Mouse (Mus musculus) neural tube, embryonic 11.5 days (tissue): Measurements from ENCODE around the gene Mettl1. TPM values are rescaled to one million over a fixed set of nuclear protein-coding genes. Genes with fewer than 3 reads are reported as not detected.
"Not testable (repeated sequence)": the region's sequence is repeated elsewhere in the genome, so short reads cannot be mapped to it uniquely, and the experiment has no call there.

Experiments used
- ATAC-seq: fragments of 200-750 bp; cut with Nextera tagmentation; 2 replicates; pipeline ENCODE4 v1.8.0; 2017; ENCODE audit warnings: moderate number of reproducible peaks, mild to moderate bottlenecking, moderate TSS enrichment, moderate library complexity; ENCODE audit not compliant: insufficient read depth, low FRiP score, low TSS enrichment
- DNase-seq: peaks from one replicate; pipeline ENCODE4 v3.0.0-alpha.2; 2015; ENCODE audit warnings: low spot score
- H3K27ac ChIP-seq: fragments of 300-500 bp; sonication (generic); 2 replicates; pipeline ENCODE4 v1.5.1; 2014; ENCODE audit warnings: low read depth, mild to moderate bottlenecking, low read length
- H3K27me3 ChIP-seq: fragments of 300-500 bp; sonication (generic); 2 replicates; pipeline ENCODE4 v1.6.1; 2014; ENCODE audit warnings: mild to moderate bottlenecking, low read length, mixed read lengths; ENCODE audit not compliant: control insufficient read depth, insufficient read depth
- H3K36me3 ChIP-seq: fragments of 300-500 bp; sonication (generic); 2 replicates; pipeline ENCODE4 v1.6.1; 2014; ENCODE audit warnings: mild to moderate bottlenecking, low read length, moderate library complexity, mixed read lengths; ENCODE audit not compliant: control insufficient read depth, insufficient read depth
- H3K4me1 ChIP-seq: fragments of 300-500 bp; sonication (generic); 2 replicates; pipeline ENCODE4 v1.6.1; 2014; ENCODE audit warnings: low read length, mixed read lengths; ENCODE audit not compliant: control insufficient read depth, insufficient read depth
- H3K4me2 ChIP-seq: fragments of 300-500 bp; sonication (generic); 2 replicates; pipeline ENCODE4 v1.6.1; 2014; ENCODE audit warnings: low read depth, mild to moderate bottlenecking, moderate library complexity
- H3K4me3 ChIP-seq: fragments of 300-500 bp; sonication (generic); 2 replicates; pipeline ENCODE4 v1.5.1; 2014; ENCODE audit warnings: low read depth, low read length
- H3K9ac ChIP-seq: fragments of 300-500 bp; sonication (generic); 2 replicates; pipeline ENCODE4 v1.6.1; 2014; ENCODE audit warnings: mild to moderate bottlenecking, low read length
- H3K9me3 ChIP-seq: fragments of 300-500 bp; sonication (generic); 2 replicates; pipeline ENCODE4 v1.6.1; 2016; ENCODE audit warnings: low read length; ENCODE audit not compliant: control insufficient read depth
- WGBS: fragments of 180-500 bp; shearing (Covaris S2); extraction: QIAGEN DNeasy Blood & Tissue Kit; methylation state at CpG from one replicate; pipeline ENCODE4 v1.1.7; 2014; 5-methylcytosine and 5-hydroxymethylcytosine counted together
- polyA plus RNA-seq: library from polyadenylated mRNA; unstranded; fragments of >200 nt; fragmentation: Nextera tagmentation; extraction: Ambion mirVana; gene quantifications from 2 replicates; pipeline ENCODE4 v1.2.1, GENCODE M21; 2014

Gene Mettl1
- polyA plus RNA-seq, 1 experiment from 2014 or later: 42.0 TPM

- DNase-seq (no peak), ATAC-seq (no peak)
- Histone ChIP-seq H3K4me3 (no peak overlapping the region), H3K4me1 (peaks cover 12% of the 10 kb centered on the region), H3K27me3 (peaks cover 6% of the 10 kb centered on the region; the same call in 1 of the 2 replicates), H3K27ac (no peak overlapping the region), H3K4me2 (no peak overlapping the region), H3K9me3 (no peaks in the 10 kb centered on the region), H3K36me3 (peaks cover 16% of the 10 kb centered on the region), H3K9ac (no peak overlapping the region)
- 81% methylated on average over 2 of the region's 2 CpGs for WGBS
These were observed 20.3 kb downstream of the Mettl1 start for GRCm38 (mm10) chr10:127061513-127061912.

- not testable (repeated sequence) for DNase-seq, H3K9ac ChIP-seq, H3K4me3 ChIP-seq, ATAC-seq, H3K9me3 ChIP-seq, H3K27ac ChIP-seq, H3K27me3 ChIP-seq, H3K4me2 ChIP-seq
- peaks cover 12% of the 10 kb centered on the region for H3K4me1 ChIP-seq
- 80% methylated on average over 4 of the region's 4 CpGs for WGBS
- peaks cover 22% of the 10 kb centered on the region for H3K36me3 ChIP-seq
These were observed 20.9 kb downstream of the Mettl1 start for GRCm38 (mm10) chr10:127062101-127062500.

GRCm38 (mm10) chr10:127062503-127062902 is 21.3 kb downstream of the Mettl1 start:
- WGBS: 80% methylated on average over 5 of the region's 5 CpGs
- peaks cover 26% of the 10 kb centered on the region for H3K36me3 ChIP-seq
- H3K9ac ChIP-seq: no peak overlapping the region
- ATAC-seq (no peak), DNase-seq (no peak)
- no peak overlapping the region for H3K27ac ChIP-seq
- no peak overlapping the region for H3K4me2 ChIP-seq
- peaks cover 12% of the 10 kb centered on the region for H3K4me1 ChIP-seq
- H3K27me3 ChIP-seq: peaks cover 6% of the 10 kb centered on the region; the same call in 1 of the 2 replicates
- no peaks in the 10 kb centered on the region for H3K9me3 ChIP-seq
- no peak overlapping the region for H3K4me3 ChIP-seq

- H3K9ac ChIP-seq: peak within 1 kb of the TSS; percentile 94
- WGBS: under 1% methylated on average over 42 of the region's 46 CpGs
- ATAC-seq (peak; percentile 91), DNase-seq (peak; percentile 99)
- peaks cover 6% of the 10 kb centered on the region; the same call in 1 of the 2 replicates for H3K27me3 ChIP-seq
- H3K27ac ChIP-seq: peak within 1 kb of the TSS; percentile 63
- no peaks in the 10 kb centered on the region for H3K9me3 ChIP-seq
- H3K4me2 ChIP-seq: peak within 1 kb of the TSS; percentile 76
- H3K4me3 ChIP-seq: peak within 1 kb of the TSS; percentile 78
- H3K4me1 ChIP-seq: peaks cover 13% of the 10 kb centered on the region
- H3K36me3 ChIP-seq: peaks cover 35% of the 10 kb centered on the region
These were observed 22.1 kb downstream of the Mettl1 start, which contains the start of gene Cdk4 for GRCm38 (mm10) chr10:127063239-127063872. Gene Cdk4, plus strand, starts transcription at chr10:127063534.

GRCm38 (mm10) chr10:127063913-127064870 is 23.0 kb downstream of the Mettl1 start:
- peak; percentile 1 for ATAC-seq
- peaks cover 6% of the 10 kb centered on the region; the same call in 1 of the 2 replicates for H3K27me3 ChIP-seq
- H3K36me3 ChIP-seq: peaks cover 35% of the 10 kb centered on the region
- no peaks in the 10 kb centered on the region for H3K9me3 ChIP-seq
- peak overlapping the region; percentile 76 for H3K4me2 ChIP-seq
- DNase-seq: peak; percentile 49
- peak overlapping the region; percentile 94 for H3K9ac ChIP-seq
- peak overlapping the region; percentile 63 for H3K27ac ChIP-seq
- H3K4me3 ChIP-seq: peak overlapping the region; percentile 78
- peaks cover 16% of the 10 kb centered on the region for H3K4me1 ChIP-seq
- WGBS: 15% methylated on average over 37 of the region's 37 CpGs

- Histone ChIP-seq H3K36me3 (peaks cover 35% of the 10 kb centered on the region), H3K4me1 (peaks cover 13% of the 10 kb centered on the region; the same call in 1 of the 2 replicates), H3K27me3 (no peaks in the 10 kb centered on the region), H3K9ac (no peak overlapping the region), H3K4me3 (no peak overlapping the region), H3K9me3 (no peaks in the 10 kb centered on the region), H3K27ac (no peak overlapping the region), H3K4me2 (no peak overlapping the region)
- DNase-seq (no peak), ATAC-seq (no peak)
- 92% methylated on average over 9 of the region's 9 CpGs for WGBS
These were observed 24.8 kb downstream of the Mettl1 start for GRCm38 (mm10) chr10:127065981-127066380.

- H3K4me1 ChIP-seq: peaks cover 18% of the 10 kb centered on the region; the same call in 1 of the 2 replicates
- H3K27me3 ChIP-seq: no peaks in the 10 kb centered on the region
- H3K27ac ChIP-seq: no peak overlapping the region
- DNase-seq: no peak
- no peak for ATAC-seq
- H3K9me3 ChIP-seq: no peaks in the 10 kb centered on the region
- WGBS: 93% methylated on average over 14 of the region's 14 CpGs
- H3K4me3 ChIP-seq: no peak overlapping the region
- H3K4me2 ChIP-seq: no peak overlapping the region
- peaks cover 35% of the 10 kb centered on the region for H3K36me3 ChIP-seq
- H3K9ac ChIP-seq: no peak overlapping the region
These were observed 25.4 kb downstream of the Mettl1 start for GRCm38 (mm10) chr10:127066519-127067018.

- Histone ChIP-seq H3K27ac (peak overlapping the region; percentile 63; the same call in 1 of the 2 replicates), H3K4me3 (peak overlapping the region; percentile 63), H3K4me1 (peaks cover 16% of the 10 kb centered on the region; the same call in 1 of the 2 replicates), H3K36me3 (peaks cover 35% of the 10 kb centered on the region), H3K9me3 (no peaks in the 10 kb centered on the region), H3K4me2 (peak overlapping the region; percentile 88), H3K9ac (peak overlapping the region; percentile 77; the same call in 1 of the 2 replicates), H3K27me3 (no peaks in the 10 kb centered on the region)
- ATAC-seq (no peak), DNase-seq (no peak)
- 87% methylated on average over 9 of the region's 9 CpGs for WGBS
These were observed 27.3 kb downstream of the Mettl1 start for GRCm38 (mm10) chr10:127068360-127069038.
